Mouse (Mus musculus) right cerebral cortex, postnatal 10 days (tissue): ENCODE measurements at regions not wholly inside any gene's neighbourhood (a gene's known extent, or its start where the extent isn't known, plus 50 kb on each side); places are given as distances from the start of the nearest gene placed in this dataset.

Source experiments
- DNase-seq, 2 experiments: peaks; one replicate each; pipeline ENCODE4 v3.0.0; 2021; ENCODE audit warnings: low spot score in 2 of 2

DNA sequence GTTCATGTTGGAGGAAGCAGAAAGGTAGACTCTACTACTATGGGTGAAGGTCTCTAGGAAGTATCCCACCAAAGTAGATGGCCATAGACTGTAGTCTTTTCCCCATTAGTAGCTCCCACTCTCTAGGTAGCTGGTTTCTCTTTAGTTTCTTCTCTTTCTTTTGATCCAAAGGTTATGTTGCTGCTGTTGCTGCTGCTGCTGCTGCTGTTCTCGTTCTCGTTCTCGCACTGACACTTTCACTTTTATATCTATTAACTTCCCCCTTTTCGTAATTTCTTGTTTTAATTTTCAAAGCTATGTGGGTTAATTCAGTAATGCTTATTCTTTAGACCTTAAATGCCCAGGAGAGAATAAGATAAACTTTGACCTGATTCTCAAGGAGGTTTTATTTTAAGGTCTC, 58.3 kb downstream of the Tmem100 start:
- no peak for DNase-seq

DNA sequence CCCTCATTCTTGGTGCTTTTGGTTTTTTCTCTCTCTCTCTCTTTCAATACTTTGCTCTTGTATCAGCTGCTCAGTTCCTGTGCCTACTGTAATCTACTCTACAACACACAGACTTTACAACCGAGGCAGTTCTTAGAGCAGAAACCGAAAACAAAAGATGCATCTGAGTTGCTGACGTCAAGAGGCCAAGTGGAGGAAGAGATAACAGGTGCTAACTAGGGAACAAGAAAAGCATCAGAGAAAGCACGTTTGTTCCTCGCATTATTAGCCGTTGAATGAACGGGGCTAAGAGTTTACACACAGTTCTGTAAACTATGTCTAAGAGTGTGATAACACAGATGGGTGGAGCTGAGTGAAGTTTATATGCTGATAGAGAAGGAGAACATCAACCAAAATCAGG, 63.9 kb downstream of the Tmem100 start:
- no peak for DNase-seq

DNA sequence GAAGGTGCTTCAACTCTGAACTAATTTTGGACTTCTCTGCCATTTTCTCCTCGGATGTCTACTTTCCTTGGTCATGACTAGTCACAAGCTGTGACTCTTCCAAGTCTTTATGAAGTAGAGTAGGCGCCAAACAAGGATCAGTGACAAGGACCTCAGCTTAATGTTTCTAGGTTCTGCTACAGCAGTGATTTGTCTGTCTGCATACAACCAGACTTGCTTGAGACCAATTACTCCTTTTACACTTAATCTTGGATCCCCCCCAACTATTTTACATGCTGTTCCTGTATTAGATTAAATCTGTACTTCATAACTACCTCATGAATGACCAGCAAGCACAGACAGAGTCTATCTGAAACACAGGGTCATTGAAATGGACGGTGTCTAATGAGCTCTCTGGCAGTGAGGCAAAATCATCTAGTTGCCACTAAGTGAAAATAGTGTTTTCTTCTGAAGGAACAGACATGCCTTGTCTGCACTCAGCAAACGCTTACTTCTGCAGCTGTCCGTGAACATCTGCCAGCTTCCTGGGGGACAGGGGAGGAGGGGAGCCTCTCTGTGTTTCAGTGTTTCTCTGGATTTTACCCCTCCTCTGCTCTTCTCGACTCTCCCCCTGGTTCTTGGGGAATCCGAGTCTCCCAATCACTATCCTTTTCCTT, 64.7 kb downstream of the Tmem100 start:
- peak; percentile 63 to 77 for DNase-seq

DNA sequence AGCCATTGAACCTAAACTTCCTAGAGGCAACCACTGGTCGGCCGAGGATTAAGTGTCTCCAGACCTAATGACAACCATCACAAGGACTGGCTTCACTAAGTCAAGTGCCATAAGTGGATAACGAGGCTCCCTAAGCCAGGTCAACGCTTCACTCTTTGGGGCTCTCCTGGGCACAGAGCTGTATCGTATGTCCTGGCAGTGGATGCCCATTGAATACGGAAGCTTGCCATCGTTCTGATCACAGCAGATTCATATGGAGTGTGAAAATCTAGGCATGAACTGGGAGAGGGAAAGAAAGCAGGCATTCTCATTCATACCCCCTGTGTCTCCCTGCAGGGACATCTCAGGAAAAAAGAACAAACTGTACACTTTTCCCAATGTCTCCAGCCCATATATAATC, 68.3 kb downstream of the Tmem100 start:
- DNase-seq, result no peak

DNA sequence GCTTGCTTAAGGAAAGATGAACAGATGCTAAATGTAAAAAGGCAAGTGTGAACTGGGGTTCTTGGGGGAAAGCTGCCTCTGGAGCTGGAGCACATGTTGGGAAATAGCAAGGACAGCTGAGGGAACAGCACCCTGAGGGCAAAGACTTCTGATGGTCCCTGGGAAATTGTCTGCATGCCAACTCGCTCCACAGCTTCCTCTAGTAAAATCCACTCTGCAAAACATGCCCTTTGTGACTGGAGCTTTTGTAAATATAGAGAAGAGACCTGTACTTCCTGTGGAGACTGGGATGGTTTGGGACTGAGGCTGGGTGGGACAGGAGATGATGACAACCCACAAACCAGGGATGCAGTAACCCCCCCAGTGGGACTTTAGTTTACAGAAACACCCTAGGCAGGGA, 69.0 kb downstream of the Tmem100 start:
- no peak for DNase-seq

DNA sequence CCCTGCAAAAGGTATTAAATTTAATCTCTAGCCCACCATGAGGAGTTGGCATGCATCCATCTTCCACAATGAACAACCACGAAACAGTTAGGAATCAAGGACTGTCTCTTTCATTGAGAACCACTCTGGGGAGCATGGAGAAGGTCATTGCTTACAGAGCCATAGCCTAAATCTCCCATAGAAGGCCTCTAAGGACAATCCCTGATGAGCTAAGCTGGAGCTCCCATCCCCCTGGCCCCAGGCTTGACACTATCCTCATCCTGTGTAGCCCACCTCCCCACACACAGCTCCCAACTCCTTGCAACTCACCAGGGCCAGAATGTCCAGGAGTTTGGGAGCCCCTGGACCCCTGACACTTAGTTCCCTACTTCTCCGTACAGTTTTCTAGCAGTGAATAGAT, 70.0 kb downstream of the Tmem100 start:
- no peak for DNase-seq

DNA sequence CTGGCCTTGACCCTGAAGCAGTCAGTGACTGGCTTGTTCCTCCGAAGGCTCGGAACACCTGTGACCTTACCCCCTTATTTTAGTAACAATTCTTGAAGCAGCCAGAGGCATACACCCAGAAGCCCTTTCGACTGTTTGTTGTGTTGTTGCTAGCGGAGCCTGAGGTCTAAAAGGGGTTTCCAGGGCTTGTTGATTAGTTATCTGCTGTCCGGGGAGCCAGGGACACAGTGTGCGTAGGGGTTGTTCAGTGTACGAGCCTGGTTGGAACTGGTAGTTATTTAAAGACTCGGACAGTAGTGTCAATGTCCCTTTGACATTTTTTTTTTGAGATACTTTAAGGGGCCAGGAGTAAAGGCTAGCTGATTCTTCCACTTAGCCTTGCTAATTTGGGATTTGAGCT, 71.1 kb downstream of the Tmem100 start:
- DNase-seq, result no peak

DNA sequence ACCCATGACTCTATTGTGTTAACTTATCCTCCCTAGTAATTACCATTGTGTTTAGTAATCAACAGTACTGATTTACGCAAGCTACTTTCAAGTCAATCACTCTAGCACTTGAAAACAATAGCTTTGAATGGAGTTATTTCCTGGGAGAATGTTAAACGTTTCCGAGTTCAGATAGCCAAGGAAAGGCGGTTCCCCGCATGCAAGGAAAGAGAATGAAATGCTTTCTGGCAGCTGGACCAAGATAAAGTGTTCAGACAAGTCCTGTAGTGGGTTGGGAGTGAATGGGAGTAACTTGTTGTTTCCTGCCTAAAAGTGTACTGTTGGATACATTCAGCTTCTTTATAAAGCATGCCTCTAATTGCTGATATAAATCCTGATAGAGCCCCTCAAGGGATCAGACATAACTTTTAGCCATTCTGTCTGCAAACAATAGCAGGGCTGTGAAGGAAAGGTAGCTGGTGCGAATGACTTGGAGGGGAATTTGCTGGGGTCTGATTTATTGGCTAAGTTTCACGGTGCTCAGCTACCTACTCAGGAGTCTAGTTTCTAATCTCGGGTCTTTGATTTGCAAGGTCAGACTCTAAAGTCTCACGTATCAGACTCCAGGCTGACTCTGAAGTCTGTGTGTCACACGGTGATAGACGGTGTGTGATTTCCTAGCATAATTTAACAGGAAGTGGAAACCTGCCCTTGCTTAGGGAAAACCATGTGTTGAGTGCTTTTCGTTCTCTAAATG, 76.1 kb downstream of the Tmem100 start:
- DNase-seq, result no peak

DNA sequence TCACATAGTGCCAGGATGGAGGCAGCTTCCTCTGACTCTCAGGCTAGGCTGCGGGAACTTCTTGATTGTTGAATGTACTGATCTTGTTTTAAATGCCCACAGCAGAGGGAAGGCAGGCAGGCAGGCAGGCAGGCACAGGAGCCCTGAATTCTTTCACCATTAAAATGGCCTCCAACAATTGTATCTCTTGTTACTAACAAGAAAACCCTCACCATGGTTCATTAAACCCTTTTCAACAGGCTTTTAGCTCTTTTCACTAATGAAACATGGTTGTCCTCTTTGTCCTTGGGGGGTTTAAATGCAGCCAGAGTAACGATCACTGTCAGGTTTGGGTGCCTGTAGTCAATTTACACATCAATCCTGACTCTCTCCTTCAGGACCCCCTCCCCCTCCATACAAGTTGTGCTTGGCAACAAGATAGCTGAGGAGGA, 77.8 kb upstream of the Gm45716 start:
- DNase-seq, result no peak

DNA sequence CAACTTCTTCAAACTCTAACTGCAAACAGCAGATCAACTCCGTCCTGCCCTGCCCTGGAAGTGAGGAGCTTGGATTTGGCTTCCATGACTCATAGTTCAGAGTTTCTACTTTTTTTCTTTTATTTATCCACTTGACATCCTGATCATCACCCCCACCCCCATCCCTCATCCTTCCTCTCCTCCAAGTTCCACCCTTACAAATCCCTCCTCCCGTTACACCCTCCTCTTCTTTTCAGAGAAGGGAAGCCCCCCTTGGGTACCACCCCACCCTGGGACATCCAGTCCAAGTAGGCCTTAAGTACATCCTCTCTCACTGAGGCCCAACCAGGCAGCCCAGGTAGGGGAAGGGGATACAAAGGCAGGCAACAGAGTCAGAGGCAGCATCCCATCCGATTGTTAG, 77.3 kb upstream of the Gm45716 start:
- DNase-seq, result no peak

DNA sequence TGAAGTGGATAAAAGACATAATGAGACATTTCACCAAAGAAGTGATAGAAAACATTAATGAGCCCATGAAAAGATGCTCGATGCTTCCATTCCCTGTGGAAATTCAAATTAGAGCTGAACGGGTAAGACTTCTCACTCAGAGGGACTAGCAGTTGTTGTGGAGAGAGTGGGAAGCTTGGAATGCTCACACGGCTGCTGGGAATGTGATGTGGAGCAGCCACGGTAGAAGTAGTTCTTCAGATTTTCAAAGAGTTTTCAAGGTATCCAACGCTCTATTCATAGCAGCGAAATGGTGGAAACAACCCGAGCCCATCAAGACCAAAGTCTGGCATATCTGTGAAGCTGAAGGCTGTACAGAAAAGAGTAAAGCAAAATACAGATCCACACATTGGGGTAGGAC, 75.3 kb upstream of the Gm45716 start:
- DNase-seq, result no peak

DNA sequence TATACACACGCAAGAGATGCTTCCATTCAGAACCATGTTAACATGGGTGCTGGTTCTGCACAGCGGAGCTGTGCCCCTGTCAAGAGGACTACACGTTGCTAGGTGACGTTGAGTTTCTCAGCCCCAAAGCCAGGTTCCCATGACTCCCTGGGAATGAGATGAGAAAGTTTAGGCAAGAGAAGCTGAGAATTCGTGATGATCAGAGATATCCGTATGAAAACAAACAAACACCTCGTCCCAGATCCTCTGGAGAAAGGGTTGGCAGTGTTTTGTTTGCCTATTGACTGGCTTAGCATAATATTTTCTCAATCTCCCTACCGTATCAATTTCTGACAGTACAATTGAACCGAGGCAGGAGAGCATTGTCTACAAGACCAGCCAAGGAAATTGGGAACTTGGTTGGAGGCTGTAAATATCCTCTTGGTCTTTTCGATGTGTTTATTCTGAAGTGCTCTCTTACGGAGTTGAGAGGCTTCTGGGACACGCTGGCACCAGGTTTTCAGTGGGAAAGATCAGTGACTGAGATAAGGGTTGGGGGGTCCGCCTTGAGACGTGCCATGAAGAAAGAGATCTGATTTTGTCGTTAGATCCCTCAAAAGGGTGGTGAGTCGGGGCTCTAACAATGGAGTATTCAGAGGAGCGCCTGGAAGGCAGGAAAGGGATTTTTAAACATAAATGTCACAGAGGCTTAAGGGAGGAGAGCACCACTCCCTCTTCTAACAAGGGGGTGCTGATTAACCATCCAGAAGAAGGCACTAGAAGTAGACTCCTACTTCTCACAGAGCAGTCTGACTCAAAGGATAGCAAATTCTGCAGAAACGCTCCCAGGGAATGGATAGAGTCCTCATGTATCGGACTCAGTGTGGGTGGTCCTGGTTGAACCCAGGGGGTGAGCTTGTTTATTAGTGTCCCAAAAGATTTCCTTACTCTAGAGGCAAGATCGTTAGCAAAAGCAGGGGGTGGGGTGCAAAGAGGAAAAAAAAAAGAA, 70.5 kb upstream of the Gm45716 start:
- no peak for DNase-seq

DNA sequence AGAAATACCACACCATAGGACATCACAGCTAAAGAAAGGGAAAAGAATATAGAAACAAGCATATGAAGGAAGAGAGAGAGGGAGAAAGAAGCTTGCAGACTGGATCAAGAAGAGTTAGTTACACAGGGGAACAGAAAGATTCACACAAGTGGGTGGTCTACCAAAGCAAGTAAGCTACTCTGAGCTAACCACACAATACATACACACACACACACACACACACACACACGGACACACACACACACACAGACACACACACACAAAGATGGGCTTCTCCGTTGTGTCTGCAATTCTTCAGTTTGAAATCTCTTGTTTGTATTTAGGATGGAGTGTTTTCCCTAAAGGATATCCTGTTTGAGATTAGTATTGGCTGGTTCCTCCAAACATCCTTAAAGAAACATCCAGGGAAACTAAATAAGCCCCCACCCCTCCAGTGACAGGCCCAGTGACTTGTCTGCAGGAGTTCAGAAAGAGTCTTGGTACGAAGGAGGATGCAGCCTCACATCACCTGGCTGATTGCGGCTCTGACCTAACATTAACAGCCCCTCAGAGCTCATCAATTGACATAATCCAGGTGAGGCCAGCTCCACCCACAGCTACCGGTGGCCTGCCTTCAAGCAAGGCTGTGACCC, 69.7 kb upstream of the Gm45716 start:
- DNase-seq, result no peak

DNA sequence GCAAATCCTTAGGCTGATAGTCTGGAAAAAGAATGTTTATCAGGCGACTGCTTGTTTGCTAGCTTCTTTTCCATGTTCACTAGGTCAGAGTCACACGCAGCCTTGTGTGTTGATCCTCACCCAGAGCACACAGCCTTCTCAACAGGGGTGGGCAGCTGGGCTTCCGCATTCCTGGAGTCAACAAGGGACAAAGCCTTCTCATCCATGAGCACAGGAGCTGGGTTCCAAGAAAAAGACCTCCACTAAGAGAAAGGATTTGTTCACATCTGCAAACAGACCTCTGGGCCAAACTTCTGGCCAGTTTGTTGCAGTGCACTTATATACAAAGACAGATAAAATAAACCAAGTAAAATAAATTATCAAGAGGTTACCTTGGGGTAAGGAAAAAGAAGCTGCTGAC, 65.6 kb upstream of the Gm45716 start:
- DNase-seq, result no peak

DNA sequence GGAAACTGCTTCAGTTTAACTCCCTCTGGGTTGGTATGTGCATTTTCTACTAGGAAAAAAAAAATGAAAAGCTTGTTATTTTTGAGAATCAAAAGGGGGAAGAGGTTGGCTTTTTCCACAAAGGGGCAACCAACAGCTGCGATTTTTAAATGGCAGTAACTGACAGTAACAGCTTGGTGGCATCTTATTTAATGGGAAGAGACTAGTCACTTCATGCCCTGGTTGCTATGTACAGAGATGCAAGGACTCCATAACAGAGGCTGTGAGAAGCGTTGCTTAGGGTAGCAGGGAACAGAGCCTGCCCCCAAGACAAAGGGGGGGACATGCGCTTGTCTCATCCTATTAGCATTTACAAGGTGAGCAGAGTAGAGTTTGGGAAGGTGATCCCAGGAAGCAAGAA, 64.8 kb upstream of the Gm45716 start:
- no peak for DNase-seq

DNA sequence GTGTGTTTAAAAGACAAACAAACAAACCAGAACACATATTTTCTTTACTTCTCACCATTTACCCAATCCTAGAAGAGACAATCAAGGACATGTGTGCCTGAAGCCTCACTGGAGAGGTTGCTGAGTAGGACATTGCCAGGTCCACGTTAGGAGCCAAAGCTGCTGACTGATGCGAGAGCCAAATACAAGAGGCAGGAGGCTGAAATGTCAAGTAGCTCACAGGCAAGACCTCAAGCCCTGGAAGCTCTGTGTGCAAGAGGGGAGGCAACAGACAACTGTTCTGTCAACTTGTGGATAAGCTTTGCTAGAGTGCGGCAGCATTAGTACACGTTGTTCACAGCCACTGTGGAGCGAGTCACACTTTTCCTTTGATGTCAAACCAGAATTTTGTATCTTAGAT, 63.6 kb upstream of the Gm45716 start:
- no peak for DNase-seq

DNA sequence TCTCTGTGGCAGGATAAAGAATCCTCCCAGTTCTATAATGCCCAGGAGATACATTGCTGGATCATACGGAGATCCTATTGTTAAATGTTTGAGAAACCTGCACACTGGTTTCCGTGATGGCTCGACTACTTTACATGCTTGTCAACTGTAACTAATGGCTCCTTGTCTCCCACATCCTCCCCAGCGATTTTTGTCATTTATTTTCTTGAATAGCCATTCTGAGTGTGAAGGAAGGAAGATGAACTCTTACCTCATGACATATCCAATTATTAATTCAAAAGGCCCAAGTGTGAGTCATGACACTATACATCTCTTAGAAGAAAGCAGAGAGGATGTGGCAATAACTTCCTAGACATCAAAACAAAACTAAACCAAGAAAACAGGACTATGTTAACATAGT, 61.2 kb upstream of the Gm45716 start:
- DNase-seq, result no peak

DNA sequence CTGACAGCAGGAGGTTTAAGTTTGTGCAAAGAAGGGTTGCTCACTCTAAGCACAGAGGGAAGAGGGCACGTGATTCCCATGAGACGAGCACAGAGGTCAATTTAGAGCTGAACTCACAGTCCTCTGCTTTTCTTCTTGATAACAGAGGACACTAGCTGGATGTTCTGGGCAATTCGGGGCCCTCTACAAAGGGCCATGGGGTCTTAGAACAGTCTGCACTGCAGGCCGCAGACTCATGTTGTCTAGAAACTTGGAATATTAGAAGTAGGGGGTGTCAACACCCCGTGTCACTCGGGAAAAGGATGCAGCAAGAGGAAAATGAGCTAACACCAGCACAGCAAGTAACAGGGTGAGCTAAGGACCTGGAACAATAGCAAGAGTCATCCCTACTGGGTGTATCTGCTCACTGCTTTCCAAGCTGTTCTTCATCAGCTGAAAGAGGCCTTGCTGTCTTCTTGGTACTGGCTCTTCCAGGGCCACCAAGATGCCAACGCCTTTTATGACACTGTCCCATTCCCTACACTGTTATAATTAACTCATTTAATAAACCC, 58.5 kb upstream of the Gm45716 start:
- no peak for DNase-seq

DNA sequence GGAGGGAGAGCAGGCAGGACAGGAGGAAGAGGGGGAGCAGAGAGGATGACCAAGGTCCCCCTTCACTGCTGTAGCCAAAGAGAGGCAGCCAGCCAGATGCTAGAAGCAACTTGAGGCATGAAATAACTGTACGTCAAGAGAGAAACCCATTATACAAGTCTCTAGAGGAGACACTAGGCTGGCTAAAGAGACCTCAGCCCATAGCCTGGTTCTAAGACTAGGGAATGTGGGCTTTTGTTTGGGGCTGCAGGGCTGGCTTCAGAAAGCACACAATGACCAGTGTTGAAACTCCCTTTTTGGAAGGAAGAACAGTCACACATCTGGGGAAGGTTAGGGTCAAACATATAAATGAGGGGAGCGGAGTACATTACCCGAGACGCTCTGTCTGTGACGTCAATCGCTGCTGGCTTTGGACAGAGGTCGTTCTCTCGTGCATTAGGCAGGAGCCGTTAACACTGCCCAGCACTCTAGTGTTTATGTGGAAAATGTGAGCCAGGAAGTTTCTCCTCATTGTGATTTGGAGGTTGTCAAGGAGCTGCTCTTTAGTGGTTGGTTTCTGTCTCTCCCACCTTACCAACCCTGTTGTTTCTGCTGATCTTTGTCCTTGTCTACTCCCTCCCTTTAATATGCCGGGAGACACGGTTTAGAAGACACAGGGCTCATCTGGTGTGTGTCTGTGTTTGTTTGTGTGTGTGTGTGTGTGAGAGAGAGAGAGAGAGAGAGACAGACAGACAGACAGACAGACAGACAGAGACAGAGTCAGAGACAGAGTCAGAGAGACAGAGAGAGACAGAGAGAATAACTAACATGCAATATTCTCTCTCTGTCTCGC, 57.5 kb upstream of the Gm45716 start:
- DNase-seq, result no peak

DNA sequence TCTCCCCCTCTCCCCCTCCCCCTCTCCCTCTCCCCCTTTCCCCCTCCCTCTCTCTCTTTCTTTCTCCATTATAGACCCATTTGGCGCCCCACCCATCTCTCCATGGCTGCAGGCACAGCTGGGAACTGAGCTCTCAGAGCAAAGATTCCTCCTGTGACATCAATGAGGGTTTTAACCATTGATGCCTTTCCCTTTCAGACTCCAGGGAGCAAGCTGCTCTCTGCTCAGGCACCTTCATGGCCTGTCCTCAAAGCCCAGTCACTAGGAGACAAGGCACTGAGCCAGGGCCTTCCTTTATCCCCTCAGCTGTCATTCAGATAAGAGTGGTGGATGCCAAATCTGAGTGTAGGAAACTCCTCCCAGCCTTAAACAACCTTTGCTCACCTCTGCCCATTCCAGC, 56.8 kb upstream of the Gm45716 start:
- DNase-seq, result peak; percentile 48 to 56

DNA sequence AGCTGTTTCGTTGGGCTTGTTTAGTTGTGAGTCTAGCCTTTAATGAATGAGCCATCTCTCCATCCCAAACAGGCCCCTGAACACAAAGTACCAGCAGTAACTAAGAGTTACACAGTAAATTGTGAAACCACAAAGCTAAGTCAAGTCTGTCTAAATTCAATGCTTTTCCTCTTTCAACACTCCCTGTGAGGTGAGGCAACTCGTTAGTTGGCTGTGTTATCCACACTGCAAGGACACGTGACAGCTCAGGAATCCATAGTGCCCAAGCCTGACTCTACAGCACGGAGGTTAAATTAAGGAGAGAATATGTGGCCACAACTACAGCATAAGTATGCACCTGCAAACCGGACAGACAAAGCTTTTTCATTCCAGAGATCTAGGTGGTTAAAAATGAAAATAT, 54.9 kb upstream of the Gm45716 start:
- no peak for DNase-seq
